Mouse (Mus musculus) embryo, embryonic 10.5 days (tissue): ENCODE results near the gene Nup50.
"Not testable (repeated sequence)": the region's sequence is repeated elsewhere in the genome, so short reads cannot be mapped to it uniquely, and the experiment has no call there.

Experiments
- DNase-seq: peaks from one replicate; pipeline ENCODE4 v3.0.0-alpha.2; 2015; ENCODE audit warnings: low spot score

Nup50 gene

DNA sequence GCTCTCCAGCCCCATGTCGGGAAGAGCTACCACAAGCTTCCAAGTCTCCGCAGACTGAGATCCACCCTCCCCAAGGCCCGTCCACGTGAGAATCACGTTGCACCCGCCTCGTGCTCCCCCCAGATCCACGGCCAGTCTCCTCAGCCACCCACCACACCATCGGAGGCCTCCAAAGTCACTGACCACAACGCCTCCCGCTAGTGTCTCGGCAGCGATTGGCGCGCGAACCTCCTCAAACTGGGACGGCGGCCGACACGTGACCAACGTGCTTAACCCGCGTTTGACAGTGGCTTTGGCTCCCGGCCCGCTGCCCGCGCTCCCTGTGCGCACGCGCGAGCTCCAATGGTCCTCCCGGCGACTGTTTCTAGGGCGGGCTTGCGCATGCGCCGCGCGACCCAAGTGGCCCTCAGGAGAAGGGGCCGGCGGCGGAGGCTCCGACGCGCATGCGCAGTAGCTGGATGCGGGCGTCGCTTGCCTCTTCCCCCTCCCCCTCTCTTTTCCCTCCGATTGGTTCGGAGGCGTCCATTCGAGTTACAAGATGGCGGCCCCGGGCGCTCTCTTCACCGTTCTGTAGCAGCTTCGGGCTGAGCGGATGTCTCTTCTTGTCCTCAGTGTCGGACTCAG is at the start of gene Nup50:
Nup50 (plus strand) TSS at position 528 of the 624 bp plus-strand sequence.
- peak; percentile 99 for DNase-seq

DNA sequence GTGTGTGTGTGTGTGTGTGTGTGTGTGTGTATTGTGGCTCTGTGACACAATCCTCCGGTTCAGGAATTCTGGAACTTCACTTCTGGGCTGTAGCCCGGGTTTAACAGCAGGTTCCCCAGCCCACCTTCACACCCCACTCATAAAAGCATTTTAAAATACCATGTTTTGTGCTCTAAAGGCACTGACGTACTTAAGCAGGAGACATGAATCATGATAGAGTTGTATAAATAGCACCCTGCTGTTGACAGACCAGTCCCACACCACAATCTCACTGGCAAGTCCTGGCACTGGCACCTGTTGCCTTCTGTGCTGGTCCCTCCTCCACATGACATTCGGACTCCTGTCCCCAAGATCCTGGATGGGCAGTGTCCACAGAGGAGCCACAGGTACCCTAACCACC is 49.3 kb upstream of the Nup50 start:
- DNase-seq = no peak

DNA sequence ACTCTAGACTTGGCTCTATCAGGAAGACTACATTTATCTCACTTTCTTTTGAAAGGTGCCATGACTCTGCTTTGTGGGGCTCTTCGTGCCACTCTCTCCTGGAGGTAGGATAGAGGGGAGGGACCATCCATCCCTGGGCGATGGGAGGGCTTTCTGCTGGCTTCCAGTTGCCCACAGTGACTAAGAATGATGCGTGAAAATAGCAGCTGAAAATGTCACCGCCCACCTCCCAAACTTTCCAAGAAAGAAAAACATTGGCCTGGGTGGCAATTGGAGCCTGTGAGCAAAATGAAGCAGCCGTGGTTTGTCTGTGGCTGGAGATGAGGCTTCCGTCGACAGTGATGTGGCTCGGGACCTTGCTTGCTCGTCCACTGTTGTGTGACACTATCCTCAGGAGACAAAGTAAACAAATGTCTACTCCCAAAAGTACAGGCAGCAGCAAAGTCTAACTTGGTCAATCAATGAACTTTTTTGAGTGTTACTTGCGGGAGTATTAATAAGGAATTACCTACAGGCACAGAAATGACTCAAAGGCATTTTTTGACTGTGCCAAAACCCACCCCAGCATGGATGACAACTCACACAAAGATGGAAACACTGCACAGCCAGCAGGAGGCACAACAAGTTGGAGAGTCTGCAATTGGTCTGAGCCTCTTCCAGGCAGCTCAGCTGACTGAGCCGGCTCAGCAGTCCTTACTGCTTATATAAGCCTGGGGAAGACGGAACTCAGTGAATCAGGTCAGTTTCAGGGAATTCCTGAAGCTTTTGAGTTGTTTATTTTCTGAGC is 46.0 kb upstream of the Nup50 start:
- no peak for DNase-seq

DNA sequence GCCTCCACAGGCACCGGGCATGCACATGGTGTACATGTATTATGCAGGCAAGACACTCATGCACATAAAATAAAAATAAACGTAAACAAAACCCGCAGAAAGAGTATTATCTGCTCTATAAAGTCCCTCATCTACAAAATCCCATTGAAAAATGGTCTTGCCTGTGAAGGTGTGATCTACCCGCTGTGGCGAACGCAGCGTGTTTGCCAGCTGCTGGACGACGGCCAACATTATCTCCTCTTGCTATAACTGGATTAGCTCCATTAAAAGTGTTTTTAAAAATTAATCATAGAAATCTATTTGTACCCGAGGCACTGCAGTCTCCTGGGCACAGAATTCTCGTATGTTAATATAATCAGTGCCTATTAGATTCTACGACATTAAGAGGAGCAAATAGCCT is 35.1 kb upstream of the Nup50 start:
- DNase-seq = no peak

DNA sequence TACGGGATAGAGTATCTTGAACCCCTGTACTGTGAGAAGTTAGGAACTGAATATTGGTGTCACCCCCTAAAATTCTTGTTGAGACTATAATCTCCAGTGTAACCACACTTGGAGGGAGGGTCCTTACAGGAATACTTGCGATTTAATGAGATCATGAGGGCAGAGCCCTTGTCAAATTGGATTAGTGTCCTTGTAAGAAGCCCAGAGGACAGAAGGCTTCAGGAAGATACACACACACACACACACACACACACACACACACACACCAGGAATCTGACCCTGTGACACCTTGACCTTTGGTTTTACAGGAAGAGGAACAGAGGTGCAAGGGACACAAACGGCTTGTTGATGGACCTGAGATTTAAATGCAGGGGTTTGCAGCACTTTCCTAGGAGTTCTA is 32.0 kb upstream of the Nup50 start:
- DNase-seq = no peak

DNA sequence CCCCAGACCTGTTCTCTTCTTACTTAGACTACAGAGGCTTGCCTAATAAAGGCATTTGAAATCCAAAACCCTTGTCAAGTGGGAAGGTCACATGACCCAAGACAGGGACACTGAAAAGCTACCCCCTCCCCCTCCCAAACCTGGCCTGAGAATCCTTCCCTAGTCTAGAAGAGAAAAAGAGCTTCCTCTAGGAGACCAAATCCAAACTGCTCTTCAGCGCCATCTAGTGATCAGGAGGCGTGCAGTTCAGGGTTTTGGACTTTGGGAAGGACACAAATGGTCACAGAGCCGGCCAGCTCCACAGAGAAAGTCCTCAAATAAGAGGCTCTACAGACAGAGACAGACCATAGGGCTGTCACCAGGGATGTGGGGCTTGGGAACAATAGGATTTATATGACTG is 31.6 kb upstream of the Nup50 start:
- peak; percentile 94 for DNase-seq

DNA sequence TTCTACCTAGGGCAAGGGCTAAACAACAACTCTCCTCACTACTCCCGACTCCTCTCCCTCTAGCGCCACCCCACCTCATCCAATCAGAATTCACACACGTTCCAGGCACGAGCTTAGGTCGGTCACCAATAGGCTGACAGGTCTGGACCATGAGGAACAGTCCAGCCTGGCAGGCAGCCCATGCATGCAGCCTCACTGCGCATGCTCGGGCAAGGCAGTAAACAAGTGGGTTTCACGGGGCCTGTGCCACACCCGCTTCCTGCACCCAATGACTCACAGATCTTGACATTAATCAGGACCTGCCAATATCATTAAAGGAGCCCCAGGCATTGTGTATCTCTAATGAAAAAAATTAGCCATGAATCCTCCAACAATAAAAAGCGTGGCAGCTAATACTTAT is 27.0 kb upstream of the Nup50 start:
- DNase-seq = not testable (repeated sequence)

DNA sequence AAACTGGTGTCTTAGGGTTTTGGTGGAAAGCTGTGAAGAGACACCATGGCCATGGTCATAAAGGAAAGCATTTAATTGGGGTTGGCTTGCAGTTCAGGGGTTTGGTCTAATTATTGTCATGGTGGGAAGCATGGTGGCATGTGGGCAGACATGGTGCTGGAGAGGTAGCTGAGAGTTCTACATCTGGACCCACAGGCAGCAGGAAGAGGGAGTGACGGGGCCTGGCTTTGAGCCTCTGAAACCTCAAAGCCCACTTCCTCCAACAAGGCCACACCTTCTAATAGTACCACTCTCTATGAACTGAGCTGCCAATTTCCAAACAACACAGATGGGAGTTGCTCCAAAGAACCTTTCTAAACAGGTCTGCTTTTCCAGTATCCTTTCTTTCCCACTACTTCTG is 26.5 kb upstream of the Nup50 start:
- DNase-seq = no peak

DNA sequence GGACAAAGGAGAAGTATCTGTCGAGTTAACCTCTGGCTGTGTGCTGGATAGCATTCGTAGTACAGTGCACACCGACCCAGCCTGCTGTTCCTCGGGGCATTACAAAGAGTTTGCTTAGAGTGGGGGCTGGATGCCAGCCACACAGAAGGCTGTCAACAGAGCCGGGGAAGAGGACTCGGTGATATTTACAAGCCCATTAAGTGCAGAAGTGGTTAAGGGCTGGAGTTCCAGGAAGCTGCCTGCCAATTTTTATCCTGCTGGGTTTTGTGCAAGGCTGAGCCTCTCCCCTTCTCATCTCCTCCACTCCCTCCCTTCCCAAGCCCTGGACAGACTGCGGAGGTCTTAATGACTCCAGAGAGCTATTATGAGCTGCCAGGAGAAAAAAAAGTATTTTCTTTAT is 25.1 kb upstream of the Nup50 start:
- no peak for DNase-seq

DNA sequence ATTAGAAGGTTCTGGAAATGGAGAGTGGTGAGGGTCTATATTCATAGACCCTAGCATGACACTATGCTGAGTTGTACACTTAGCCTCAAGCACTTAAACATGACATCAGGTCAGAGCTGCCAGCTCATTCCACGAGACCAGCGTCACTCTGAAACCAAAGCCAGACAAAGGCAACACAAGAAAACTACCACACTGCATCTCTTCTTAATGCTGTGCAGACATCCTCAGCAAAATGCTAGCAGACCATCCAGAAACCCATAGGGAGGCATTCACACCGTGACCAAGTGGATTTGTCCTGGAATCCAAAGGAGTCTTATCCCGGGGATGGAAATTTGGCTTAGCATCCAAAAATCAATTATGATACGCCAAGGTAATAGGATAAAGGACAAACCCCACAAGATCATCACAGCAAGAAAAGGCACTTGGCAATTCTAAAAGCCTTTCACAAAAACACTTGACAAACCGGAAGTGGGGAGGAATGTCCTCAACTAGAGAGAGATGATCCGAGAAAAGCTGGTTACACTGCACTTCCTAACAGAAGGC is 19.3 kb upstream of the Nup50 start:
- no peak for DNase-seq

DNA sequence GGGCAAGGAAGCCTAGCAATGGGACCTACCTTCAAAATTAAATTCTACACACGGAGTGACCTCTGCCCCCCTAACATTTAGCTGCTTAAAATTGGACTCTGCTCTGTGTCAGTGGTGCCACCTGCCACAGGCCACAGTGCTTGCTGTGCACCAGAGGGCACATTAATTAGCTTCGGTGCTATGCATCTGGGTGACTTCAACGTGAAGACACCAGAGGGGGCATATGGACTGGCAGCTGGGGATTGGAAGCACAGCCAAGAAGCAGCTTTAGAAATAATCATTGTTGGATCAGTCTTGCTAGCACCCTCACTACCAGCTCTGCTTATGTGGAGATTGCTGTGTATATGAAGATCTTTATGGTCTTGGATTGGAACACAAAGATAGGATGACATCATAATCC is 10.0 kb upstream of the Nup50 start:
- no peak for DNase-seq

DNA sequence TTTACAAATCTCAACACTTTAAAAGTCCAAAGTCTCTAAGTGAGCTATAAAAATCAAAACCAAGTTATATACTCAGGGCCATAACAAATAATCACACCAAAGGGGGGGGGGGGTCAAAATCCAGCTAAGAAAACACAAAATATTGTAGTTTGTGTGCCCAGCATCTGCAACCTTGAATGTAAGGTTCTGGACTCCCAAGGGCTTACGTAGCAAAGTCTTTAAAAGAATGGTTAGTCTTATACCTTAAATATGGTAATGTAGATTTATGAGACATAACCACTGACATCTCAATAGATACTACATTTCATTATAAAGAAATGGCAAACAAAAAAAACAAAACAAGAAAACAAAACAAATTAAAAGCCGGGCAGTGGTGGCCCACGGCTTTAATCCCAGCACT is 3.3 kb upstream of the Nup50 start, which contains the start of gene Gm29666:
Gm29666 (minus strand) TSS at position 101 of the 400 bp plus-strand sequence.
- no peak for DNase-seq

DNA sequence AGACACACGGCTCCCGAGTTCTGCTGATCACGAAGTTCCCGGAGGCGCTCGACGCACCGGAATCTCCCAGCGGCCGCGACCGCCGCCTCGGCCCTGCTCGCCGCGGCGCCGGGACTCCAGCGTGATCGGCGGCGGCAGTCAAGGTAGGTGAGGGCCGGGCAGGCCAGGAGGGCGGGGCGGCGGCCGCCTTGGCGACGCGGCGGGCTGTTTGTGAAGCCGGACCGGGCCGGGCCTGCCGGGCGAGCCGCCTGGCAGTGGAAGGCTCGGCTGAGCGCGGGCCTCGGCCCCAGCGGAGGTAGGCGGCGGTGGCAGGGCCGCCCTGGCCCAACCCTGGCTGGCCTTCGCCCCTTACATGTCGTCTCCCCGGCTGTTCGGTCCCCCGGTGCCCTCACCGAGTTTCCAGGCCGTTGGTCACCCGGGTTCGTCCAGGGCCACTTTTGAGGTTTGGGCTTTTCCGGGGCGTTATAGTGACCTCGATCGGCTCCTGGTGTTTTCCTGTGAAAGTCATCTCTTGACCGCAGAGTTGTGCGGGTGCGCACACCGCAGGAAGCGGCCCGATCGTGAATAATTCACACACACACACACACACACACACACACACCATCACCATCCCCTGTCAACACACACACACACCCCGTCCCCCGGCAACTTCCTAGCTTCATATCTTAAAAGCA is 434 bp downstream of the Nup50 start:
- no peak for DNase-seq

DNA sequence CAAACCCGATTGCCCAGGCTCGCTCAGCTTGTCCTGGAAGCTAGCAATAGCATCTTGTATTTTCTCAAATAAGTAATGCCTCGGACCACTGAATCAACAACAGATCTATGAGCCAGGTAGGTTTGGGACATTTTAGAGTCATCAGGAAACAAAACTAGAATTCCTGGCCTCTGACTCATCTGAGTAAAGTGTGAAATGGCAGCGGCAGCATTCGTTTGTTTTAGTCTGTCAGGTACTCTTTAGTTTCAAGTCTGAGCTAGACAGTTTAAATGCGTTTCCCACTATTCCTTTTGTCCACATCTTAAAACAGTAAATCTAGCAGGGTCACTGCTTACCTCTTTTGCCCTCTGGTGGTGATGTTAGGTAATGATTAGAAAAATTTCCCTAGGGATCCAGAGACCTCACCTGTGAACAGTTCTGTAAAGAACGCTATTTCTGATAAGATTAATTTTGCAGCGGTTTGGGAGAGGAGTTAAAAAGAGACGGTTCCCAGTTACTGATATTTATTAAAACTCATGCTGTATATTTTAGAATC is 1.6 kb downstream of the Nup50 start:
- peak; percentile 86 for DNase-seq

DNA sequence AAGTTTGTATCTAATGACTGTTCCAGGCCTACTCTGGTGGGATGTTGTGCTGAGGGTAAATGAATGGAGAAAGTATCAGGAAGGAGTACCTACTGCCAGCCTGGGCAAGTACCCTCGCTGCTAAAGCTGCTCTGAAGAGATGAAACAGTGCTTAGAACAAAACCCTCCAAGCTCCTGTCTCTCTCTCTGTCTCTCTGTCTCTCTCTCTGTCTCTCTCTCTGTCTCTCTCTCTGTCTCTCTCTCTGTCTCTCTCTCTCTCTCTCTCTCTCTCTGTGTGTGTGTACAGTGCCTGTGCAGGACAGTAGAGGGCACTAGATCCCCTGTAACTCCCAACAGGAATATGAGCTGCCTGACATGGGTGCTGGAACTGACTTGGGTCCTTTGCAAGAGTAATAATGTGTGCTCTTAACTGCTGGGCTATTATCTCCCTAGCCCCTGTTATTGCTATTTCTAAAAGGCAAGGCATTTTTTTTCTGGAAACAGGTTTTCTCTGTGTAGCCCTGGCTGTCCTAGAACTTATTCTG is 2.3 kb downstream of the Nup50 start:
- peak; percentile 33 for DNase-seq

DNA sequence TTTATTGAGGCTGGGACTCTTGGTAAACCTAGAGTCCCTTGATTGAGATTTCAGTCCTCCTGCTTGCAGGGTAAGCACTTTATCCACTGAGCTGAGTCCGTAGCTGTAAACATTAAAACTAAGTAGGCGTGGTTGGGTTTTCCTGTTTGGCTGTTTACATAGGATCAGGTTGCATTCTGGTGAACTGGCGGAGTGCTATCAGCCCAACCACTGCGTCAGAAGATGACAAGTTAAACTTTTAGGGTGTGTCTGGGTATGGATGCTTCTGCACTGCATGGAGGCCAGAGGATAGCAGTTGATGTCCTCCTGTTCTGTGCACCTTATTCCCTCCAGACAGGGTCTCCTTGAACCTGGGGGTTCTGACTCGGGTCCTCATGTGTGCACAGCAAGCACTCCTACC is 9.1 kb downstream of the Nup50 start:
- no peak for DNase-seq

DNA sequence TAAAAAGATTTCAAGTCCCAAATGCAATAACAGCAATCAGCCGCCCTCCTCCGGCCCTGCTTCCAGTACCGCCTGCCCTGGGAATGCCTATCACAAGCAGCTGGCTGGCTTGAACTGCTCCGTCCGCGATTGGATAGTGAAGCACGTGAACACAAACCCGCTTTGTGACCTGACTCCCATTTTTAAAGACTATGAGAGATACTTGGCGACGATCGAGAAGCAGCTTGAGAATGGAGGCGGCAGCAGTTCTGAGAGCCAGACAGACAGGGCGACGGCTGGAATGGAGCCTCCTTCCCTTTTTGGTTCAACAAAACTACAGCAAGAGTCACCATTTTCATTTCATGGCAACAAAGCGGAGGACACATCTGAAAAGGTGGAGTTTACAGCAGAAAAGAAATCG is 11.7 kb downstream of the Nup50 start:
- DNase-seq = no peak

DNA sequence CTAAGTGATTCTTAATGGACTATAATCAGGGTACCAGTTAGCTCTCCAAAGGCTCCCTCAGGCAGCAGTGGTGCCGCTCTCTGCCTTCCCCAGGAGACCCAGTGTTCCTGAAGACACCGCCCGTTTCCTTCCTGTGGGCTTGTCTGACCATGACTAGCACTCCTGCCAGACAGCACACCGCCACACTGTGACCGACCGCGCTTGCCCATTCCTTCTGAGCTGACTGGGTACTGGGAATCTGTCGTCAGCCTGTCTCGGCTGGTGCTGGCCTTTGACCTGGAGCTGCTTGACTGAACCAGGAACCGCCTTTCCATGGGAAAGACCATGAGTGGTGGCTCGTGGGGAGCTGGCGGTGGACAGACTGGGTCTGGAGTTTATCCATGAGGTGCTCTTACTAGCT is 16.9 kb downstream of the Nup50 start:
- DNase-seq = peak; percentile 21

DNA sequence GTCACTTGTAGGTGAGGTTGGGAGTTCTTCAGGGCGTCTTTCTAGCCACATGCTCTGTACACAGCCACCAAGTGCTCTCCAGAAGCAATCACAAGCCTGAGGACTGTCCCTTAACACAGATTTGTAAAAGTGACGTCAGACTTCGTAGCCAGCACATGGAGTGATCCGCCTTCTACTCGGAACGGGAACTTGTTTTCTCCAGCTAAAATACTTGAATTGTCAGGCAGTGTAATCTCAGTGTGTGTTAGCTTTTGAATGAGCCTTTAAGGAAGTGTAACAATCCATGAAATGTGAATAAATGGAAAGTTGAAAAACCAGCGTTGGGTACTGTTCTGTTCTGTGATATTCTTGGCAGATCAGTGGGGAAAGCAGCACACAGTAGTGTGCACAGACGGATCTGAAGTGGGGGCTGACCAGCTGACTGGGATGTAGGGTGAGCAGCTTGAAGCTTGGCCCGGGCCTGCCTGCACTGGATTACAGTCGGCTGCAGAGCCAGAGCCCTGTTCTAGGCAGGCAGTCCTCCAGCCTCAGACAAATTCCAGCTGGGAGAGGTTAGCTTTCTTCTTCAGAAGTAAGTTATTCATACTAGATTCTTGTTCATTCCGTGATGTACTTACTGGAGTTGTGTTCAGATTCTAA is 19.6 kb downstream of the Nup50 start:
- no peak for DNase-seq

DNA sequence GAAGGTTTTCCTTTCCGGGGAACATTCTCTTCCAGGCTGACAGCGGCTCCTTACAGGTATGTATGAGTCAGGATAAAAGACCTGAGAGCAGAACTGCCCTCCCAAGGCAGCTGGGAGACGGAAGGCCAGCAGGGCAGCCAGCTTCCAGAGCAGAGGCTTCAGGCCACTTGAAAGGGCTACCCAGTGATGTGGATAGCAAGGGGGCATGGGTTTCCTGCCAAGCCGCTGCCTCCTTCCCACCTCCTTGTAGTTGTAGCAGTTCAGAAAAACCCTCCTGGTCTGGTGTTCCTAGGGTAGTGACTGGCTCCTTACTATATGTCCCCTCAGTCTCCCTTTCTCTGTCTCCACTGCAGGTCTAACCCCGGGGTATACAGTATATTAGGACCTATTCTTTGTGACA is 21.1 kb downstream of the Nup50 start:
- DNase-seq = no peak

DNA sequence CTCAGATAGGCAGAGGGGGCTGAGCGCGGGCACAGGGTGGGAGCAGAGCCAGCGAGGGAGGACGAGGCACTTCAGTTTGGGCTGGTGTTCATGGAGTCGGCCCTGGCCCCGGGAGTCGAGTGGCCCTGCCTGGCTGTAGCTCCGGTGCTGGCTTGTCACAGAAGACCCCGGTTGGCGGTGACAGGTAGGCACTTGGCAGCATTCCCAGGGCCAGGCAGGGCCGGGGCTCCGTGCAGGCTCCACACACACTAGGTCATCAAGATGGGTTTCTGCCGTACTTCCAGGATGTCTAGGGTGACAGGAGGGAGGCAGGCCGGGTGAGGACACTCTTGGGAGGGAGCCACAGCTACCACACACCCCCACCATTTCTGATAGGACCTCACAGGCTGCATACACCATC is 25.8 kb downstream of the Nup50 start:
- no peak for DNase-seq

DNA sequence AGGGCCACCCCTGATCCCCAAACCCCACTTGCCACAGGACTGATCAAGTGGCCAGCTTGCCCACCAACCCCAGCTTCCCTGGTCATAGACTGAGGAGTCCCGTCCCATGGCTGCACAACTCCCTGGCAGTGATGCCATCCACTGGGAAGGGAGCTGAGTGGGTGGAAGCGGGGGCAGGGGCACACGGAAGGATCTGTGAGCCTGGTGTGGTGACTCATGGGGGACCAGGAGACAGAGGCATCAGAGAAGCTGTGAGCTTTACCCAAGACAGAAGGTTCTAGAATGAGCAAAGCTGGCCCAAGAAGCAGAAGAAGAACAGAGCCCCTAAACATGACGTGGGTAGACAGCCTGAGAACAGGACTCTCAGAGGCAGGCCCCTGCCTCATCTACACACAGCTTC is 26.8 kb downstream of the Nup50 start:
- no peak for DNase-seq
